Mouse (Mus musculus): ENCODE data around the gene Stx8.

DNA sequence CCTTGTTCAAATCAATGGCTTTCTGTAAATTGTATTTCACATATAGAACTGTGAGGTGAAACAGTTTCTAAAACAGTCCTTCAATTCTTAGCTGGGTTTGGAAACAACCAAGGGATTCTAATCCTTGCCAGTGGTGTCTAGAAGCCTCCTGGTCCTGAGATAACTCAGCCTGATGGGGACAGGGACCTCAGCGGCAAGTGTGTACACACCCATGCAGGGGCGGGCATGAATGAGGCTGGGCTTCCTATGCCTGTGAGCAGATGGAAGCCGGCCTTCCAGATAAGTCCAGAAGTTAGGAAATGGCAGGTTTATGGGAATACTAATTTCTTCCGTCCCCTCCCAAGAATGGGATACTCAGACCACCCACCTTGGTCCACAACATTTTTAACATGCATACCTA lies 63.1 kb downstream of the Stx8 start:
- TF ChIP-seq CTCF (IDR thresholded peaks at IDR 0.05; ENCODE audit: control insufficient read depth, insufficient read depth, low read length) (no peak), POLR2A (IDR thresholded peaks at IDR 0.05; ENCODE audit: borderline replicate concordance, control insufficient read depth, low read depth, low read length) (no peak)

Data from bone marrow, adult 2 months (tissue).